Mouse (Mus musculus) yolk sac, embryonic 10.5 days (tissue): ENCODE measurements around the gene Slc43a1.
"Not testable (repeated sequence)": the region's sequence is repeated elsewhere in the genome, so short reads cannot be mapped to it uniquely, and the experiment has no call there.

Experiments used
- DNase-seq: peaks from one replicate; pipeline ENCODE4 v3.0.0-alpha.2; 2017; ENCODE audit warnings: low spot score

Gene Slc43a1

GRCm38 (mm10) chr2:84838593-84838949, at the start of gene Slc43a1:
Slc43a1 (plus strand) TSS chr2:84838850.
- DNase-seq: no peak

GRCm38 (mm10) chr2:84790418-84790817, 48.2 kb upstream of the Slc43a1 start:
- DNase-seq: no peak

GRCm38 (mm10) chr2:84792516-84792915, 46.1 kb upstream of the Slc43a1 start:
- DNase-seq: no peak

- DNase-seq: no peak
Observed at GRCm38 (mm10) chr2:84793154-84793553, 45.5 kb upstream of the Slc43a1 start.

- no peak for DNase-seq
Observed at GRCm38 (mm10) chr2:84793871-84794270, 44.8 kb upstream of the Slc43a1 start.

- peak; percentile 49 for DNase-seq
Observed at GRCm38 (mm10) chr2:84797833-84798492, 40.7 kb upstream of the Slc43a1 start.

- peak; percentile 79 for DNase-seq
Observed at GRCm38 (mm10) chr2:84798493-84798921, 40.1 kb upstream of the Slc43a1 start, which contains the start of gene Ube2l6. Ube2l6 (plus strand) TSS chr2:84798828.

- DNase-seq: peak; percentile 54
Observed at GRCm38 (mm10) chr2:84799041-84799561, 39.5 kb upstream of the Slc43a1 start.

GRCm38 (mm10) chr2:84800304-84800703, 38.3 kb upstream of the Slc43a1 start:
- peak; percentile 50 for DNase-seq

- not testable (repeated sequence) for DNase-seq
Observed at GRCm38 (mm10) chr2:84801223-84801622, 37.4 kb upstream of the Slc43a1 start.

GRCm38 (mm10) chr2:84803963-84804362, 34.7 kb upstream of the Slc43a1 start:
- DNase-seq: no peak

GRCm38 (mm10) chr2:84806546-84806945, 32.1 kb upstream of the Slc43a1 start:
- no peak for DNase-seq

- DNase-seq: peak; percentile 11
Observed at GRCm38 (mm10) chr2:84809330-84809729, 29.3 kb upstream of the Slc43a1 start.

GRCm38 (mm10) chr2:84810526-84810885, 28.1 kb upstream of the Slc43a1 start:
- no peak for DNase-seq

GRCm38 (mm10) chr2:84810886-84811577, 27.6 kb upstream of the Slc43a1 start:
- peak; percentile 91 for DNase-seq

GRCm38 (mm10) chr2:84811880-84812279, 26.8 kb upstream of the Slc43a1 start:
- peak; percentile 52 for DNase-seq

- DNase-seq: no peak
Observed at GRCm38 (mm10) chr2:84812676-84813075, 26.0 kb upstream of the Slc43a1 start.

- no peak for DNase-seq
Observed at GRCm38 (mm10) chr2:84819861-84820260, 18.8 kb upstream of the Slc43a1 start.

- DNase-seq: no peak
Observed at GRCm38 (mm10) chr2:84822552-84822951, 16.1 kb upstream of the Slc43a1 start, which contains the start of gene Smtnl1. Smtnl1 (minus strand) TSS chr2:84822652.

- DNase-seq: no peak
Observed at GRCm38 (mm10) chr2:84823237-84823636, 15.4 kb upstream of the Slc43a1 start.

GRCm38 (mm10) chr2:84826488-84827282, 12.0 kb upstream of the Slc43a1 start, which contains the start of gene Timm10:
Timm10 (plus strand) TSS chr2:84826997.
- DNase-seq: peak; percentile 90

GRCm38 (mm10) chr2:84827283-84827920, 11.2 kb upstream of the Slc43a1 start:
- DNase-seq: peak; percentile 59
